8 mouse cellular contexts compared by ENCODE assay signal in genomic region chr19:10388615-10389313, GRCm38 (mm10). TPM values are rescaled to one million over a fixed set of nuclear protein-coding genes. Genes with fewer than 3 reads are reported as not detected.
DNase-seq lines count a peak whose midpoint lies in the region; ATAC-seq and TF ChIP-seq lines count a peak whose summit lies in the region.

Gene Syt7 (plus strand): TSS chr19:10389090.

- H3K36me3 ChIP-seq in embryonic facial prominence, embryonic 13.5 days: no peaks in the 10 kb centered on the region
- H3K36me3 ChIP-seq in heart, adult 2 months (ENCODE audit: control insufficient read depth, insufficient read depth, low read length): no peaks in the 10 kb centered on the region
- H3K36me3 ChIP-seq in kidney, adult 2 months (ENCODE audit: control insufficient read depth, insufficient read depth, low read length): no peaks in the 10 kb centered on the region
- H3K36me3 ChIP-seq in limb, embryonic 11.5 days (ENCODE audit: control insufficient read depth, insufficient read depth, low read length): no peaks in the 10 kb centered on the region
- no peaks in the 10 kb centered on the region for H3K36me3 ChIP-seq in midbrain, embryonic 13.5 days
- no peaks in the 10 kb centered on the region for H3K36me3 ChIP-seq in small intestine, adult 2 months (ENCODE audit: control insufficient read depth, insufficient read depth, low read length)

- intact Hi-C loops in heart, adult 2 months (cut with DNase I): loop anchor here (1.0 to 2.0 kb wide), 2 partner anchors 12 to 46 kb away; no protein-coding TSS in a partner anchor

- no peak for TF ChIP-seq POLR2A in bone marrow macrophage, adult 2 months (IDR thresholded peaks at IDR 0.05; ENCODE audit: borderline replicate concordance, low read depth, low read length)
- TF ChIP-seq POLR2A in heart, adult 2 months (IDR thresholded peaks at IDR 0.05; ENCODE audit: insufficient read depth, low read depth, low read length): peak; percentile 14; the same call in 1 of the 2 replicates
- TF ChIP-seq POLR2A in kidney, adult 2 months (IDR thresholded peaks at IDR 0.05; ENCODE audit: low read depth, low read length): no peak
- TF ChIP-seq POLR2A in small intestine, adult 2 months (IDR thresholded peaks at IDR 0.05; ENCODE audit: low read depth, low read length): no peak

- peaks cover 58% of the 10 kb centered on the region for H3K27me3 ChIP-seq in embryonic facial prominence, embryonic 13.5 days
- no peaks in the 10 kb centered on the region for H3K27me3 ChIP-seq in heart, adult 2 months (ENCODE audit: control insufficient read depth, insufficient read depth, low read length)
- H3K27me3 ChIP-seq in kidney, adult 2 months (replicated peaks; ENCODE audit: control insufficient read depth, insufficient read depth, low read length): no peaks in the 10 kb centered on the region; the same call in 1 of the 2 replicates
- peaks cover 28% of the 10 kb centered on the region for H3K27me3 ChIP-seq in limb, embryonic 11.5 days (ENCODE audit: control insufficient read depth, insufficient read depth, low read length)
- H3K27me3 ChIP-seq in midbrain, embryonic 13.5 days: peaks cover 23% of the 10 kb centered on the region; the same call in 1 of the 2 replicates
- H3K27me3 ChIP-seq in small intestine, adult 2 months (ENCODE audit: control insufficient read depth, insufficient read depth, low read length): peaks cover 21% of the 10 kb centered on the region

- no peak for TF ChIP-seq CTCF in bone marrow macrophage, adult 2 months (IDR thresholded peaks at IDR 0.05; ENCODE audit: low read depth, low read length)
- peak; percentile 84 for TF ChIP-seq CTCF in heart, adult 2 months (IDR thresholded peaks at IDR 0.05)
- peak; percentile 39; the same call in 1 of the 2 replicates for TF ChIP-seq CTCF in kidney, adult 2 months (conservative IDR thresholded peaks at IDR 0.05; ENCODE audit: insufficient read depth, insufficient read length, low read depth, low read length)
- TF ChIP-seq CTCF in small intestine, adult 2 months (IDR thresholded peaks at IDR 0.05; ENCODE audit: extremely low read depth, insufficient read length, insufficient replicate concordance, low read depth, low read length): peak; percentile 70

- ATAC-seq in embryonic facial prominence, embryonic 13.5 days (ENCODE audit: insufficient number of reproducible peaks, insufficient read depth, low FRiP score, low TSS enrichment, low read depth): peak; percentile 60
- ATAC-seq in limb, embryonic 11.5 days (ENCODE audit: insufficient number of reproducible peaks, low FRiP score, low TSS enrichment, low read depth): peak; percentile 82
- ATAC-seq in midbrain, embryonic 13.5 days: peak; percentile 85

- peaks cover 9% of the 10 kb centered on the region; the same call in 1 of the 2 replicates for H3K4me1 ChIP-seq in bone marrow macrophage, adult 2 months (ENCODE audit: control insufficient read depth, insufficient read depth, low read length)
- peaks cover 20% of the 10 kb centered on the region for H3K4me1 ChIP-seq in embryonic facial prominence, embryonic 13.5 days
- H3K4me1 ChIP-seq in heart, adult 2 months (ENCODE audit: control insufficient read depth, insufficient read depth, low read length): peaks cover 1% of the 10 kb centered on the region; the same call in 1 of the 2 replicates
- no peaks in the 10 kb centered on the region for H3K4me1 ChIP-seq in kidney, adult 2 months (ENCODE audit: control insufficient read depth, insufficient read depth, low read length)
- 0 out of 2 replicates have a peak, but pooled peaks cover 4% of the 10 kb centered on the region for H3K4me1 ChIP-seq in limb, embryonic 11.5 days (ENCODE audit: control insufficient read depth, insufficient read depth, low read length)
- H3K4me1 ChIP-seq in midbrain, embryonic 13.5 days (replicated peaks): peaks cover 51% of the 10 kb centered on the region
- H3K4me1 ChIP-seq in small intestine, adult 2 months (ENCODE audit: control insufficient read depth, insufficient read depth, insufficient read length, low read length): no peaks in the 10 kb centered on the region; the same call in 1 of the 2 replicates

- H3K4me3 ChIP-seq in bone marrow macrophage, adult 2 months (ENCODE audit: insufficient read depth, low read length): peak within 1 kb of the TSS; percentile 66
- H3K4me3 ChIP-seq in embryonic facial prominence, embryonic 13.5 days: peak within 1 kb of the TSS; percentile 66
- H3K4me3 ChIP-seq in heart, adult 2 months: peak within 1 kb of the TSS; percentile 76
- peak within 1 kb of the TSS; percentile 66 for H3K4me3 ChIP-seq in kidney, adult 2 months (ENCODE audit: insufficient read depth, low read depth, low read length)
- peak within 1 kb of the TSS; percentile 43 for H3K4me3 ChIP-seq in limb, embryonic 11.5 days (ENCODE audit: low read depth, low read length)
- peak within 1 kb of the TSS; percentile 72 for H3K4me3 ChIP-seq in midbrain, embryonic 13.5 days (replicated peaks)
- peak within 1 kb of the TSS; percentile 65 for H3K4me3 ChIP-seq in small intestine, adult 2 months (ENCODE audit: low read depth, low read length)

- peak; percentile 91 to 97 for DNase-seq in heart, adult 2 months
- peak; percentile 93 for DNase-seq in kidney, adult 2 months
- DNase-seq in limb, embryonic 11.5 days (ENCODE audit: low spot score): peak; percentile 98
- DNase-seq in adipocyte (ENCODE audit: low spot score): no peak

- H3K4me2 ChIP-seq in embryonic facial prominence, embryonic 13.5 days: peak within 1 kb of the TSS; percentile 92
- H3K4me2 ChIP-seq in limb, embryonic 11.5 days (ENCODE audit: low read depth, severe bottlenecking): peak within 1 kb of the TSS; percentile 84
- H3K4me2 ChIP-seq in midbrain, embryonic 13.5 days (replicated peaks): peak within 1 kb of the TSS; percentile 79

- 0 out of 2 replicates have a peak, but pooled peaks have one; percentile 38 for TF ChIP-seq EP300 in heart, adult 2 months (IDR thresholded peaks at IDR 0.05; ENCODE audit: insufficient read depth, low read depth, low read length)

- under 1% methylated on average over 73 of the region's 78 CpGs for WGBS in embryonic facial prominence, embryonic 13.5 days
- under 1% methylated on average over 75 of the region's 78 CpGs for WGBS in heart, adult 2 months
- under 1% methylated on average over 68 of the region's 78 CpGs for WGBS in kidney, adult 2 months
- WGBS in limb, embryonic 11.5 days: under 1% methylated on average over 60 of the region's 78 CpGs
- WGBS in midbrain, embryonic 13.5 days: under 1% methylated on average over 64 of the region's 78 CpGs
- WGBS in small intestine, adult 2 months: under 1% methylated on average over 78 of the region's 78 CpGs

- no peak within 1 kb of the TSS for H3K27ac ChIP-seq in bone marrow macrophage, adult 2 months (ENCODE audit: insufficient read depth, low read depth, low read length)
- no peak within 1 kb of the TSS for H3K27ac ChIP-seq in embryonic facial prominence, embryonic 13.5 days
- peak within 1 kb of the TSS; percentile 86 for H3K27ac ChIP-seq in heart, adult 2 months
- H3K27ac ChIP-seq in kidney, adult 2 months (ENCODE audit: insufficient read depth, low read depth, low read length): no peak within 1 kb of the TSS
- no peak within 1 kb of the TSS for H3K27ac ChIP-seq in limb, embryonic 11.5 days (replicated peaks; ENCODE audit: low read depth, low read length)
- H3K27ac ChIP-seq in midbrain, embryonic 13.5 days: peak within 1 kb of the TSS; percentile 71
- no peak within 1 kb of the TSS for H3K27ac ChIP-seq in small intestine, adult 2 months (ENCODE audit: insufficient read depth, low read depth, low read length)

- no peaks in the 10 kb centered on the region for H3K9me3 ChIP-seq in embryonic facial prominence, embryonic 13.5 days
- no peaks in the 10 kb centered on the region for H3K9me3 ChIP-seq in limb, embryonic 11.5 days (ENCODE audit: control insufficient read depth, low read length)
- H3K9me3 ChIP-seq in midbrain, embryonic 13.5 days: no peaks in the 10 kb centered on the region

- peak within 1 kb of the TSS; percentile 72 for H3K9ac ChIP-seq in embryonic facial prominence, embryonic 13.5 days
- H3K9ac ChIP-seq in heart, adult 2 months (ENCODE audit: low read depth, low read length): peak within 1 kb of the TSS; percentile 80
- peak within 1 kb of the TSS; percentile 53 for H3K9ac ChIP-seq in limb, embryonic 11.5 days (ENCODE audit: low read length)
- peak within 1 kb of the TSS; percentile 86 for H3K9ac ChIP-seq in midbrain, embryonic 13.5 days (replicated peaks)

- no peaks in the 10 kb centered on the region for H3K79me2 ChIP-seq in heart, adult 2 months (replicated peaks; ENCODE audit: control insufficient read depth, insufficient read depth, low read length)

RNA-seq across cellular contexts. Expression of gene Syt7, which starts in this region (rescaled TPM):
- polyA plus RNA-seq in bone marrow macrophage, adult 2 months (2012; ENCODE audit: insufficient read depth, insufficient read length, missing spikeins): not detected in 2 replicates
- 0.46 and 0.76 TPM in 2 replicates for polyA plus RNA-seq in embryonic facial prominence, embryonic 13.5 days (2015; fragmentation: Nextera tagmentation; extraction: Ambion mirVana)
- 10 to 100 TPM; 35.7 to 38.6 TPM for total RNA-seq in heart, adult 2 months (2021)
- polyA plus RNA-seq in heart, adult 2 months (2012; rRNA removed): 17.6 and 20.1 TPM in 2 replicates
- polyA plus RNA-seq in kidney, adult 2 months (2012; rRNA removed): 4.0 and 4.6 TPM in 2 replicates
- 0.45 and 0.55 TPM in 2 replicates for polyA plus RNA-seq in limb, embryonic 11.5 days (2014; fragmentation: Nextera tagmentation; extraction: Ambion mirVana)
- polyA plus RNA-seq in midbrain, embryonic 13.5 days (2015; fragmentation: Nextera tagmentation; extraction: Ambion mirVana): 8.2 and 8.8 TPM in 2 replicates
- polyA plus RNA-seq in small intestine, adult 2 months (2012; rRNA removed): 2.6 and 10.5 TPM in 2 replicates

Comparison
In these comparisons a context has a peak if more than half of its experiments do, and no peak if none do; other contexts are left out.
1. Peak in ATAC-seq, H3K4me3 ChIP-seq, H3K9ac ChIP-seq and H3K4me2 ChIP-seq in embryonic facial prominence, embryonic 13.5 days; RNA of the gene not detected or under 1 TPM.
2. Peak in DNase-seq, ATAC-seq, H3K4me3 ChIP-seq, H3K9ac ChIP-seq and H3K4me2 ChIP-seq in limb, embryonic 11.5 days; RNA of the gene not detected or under 1 TPM.
3. H3K27ac ChIP-seq: peak in heart, adult 2 months (single experiment) and midbrain, embryonic 13.5 days (single experiment); none in bone marrow macrophage, adult 2 months (single experiment), embryonic facial prominence, embryonic 13.5 days (single experiment), kidney, adult 2 months (single experiment), limb, embryonic 11.5 days (single experiment) and small intestine, adult 2 months (single experiment).
4. Peak in every context shown above with its lines, with median percentiles within 50 percentile points of each other: H3K4me3 ChIP-seq, ATAC-seq, H3K4me2 ChIP-seq and H3K9ac ChIP-seq.